Mouse (Mus musculus): ENCODE results near the gene B3gat2.

B3gat2 gene

DNA sequence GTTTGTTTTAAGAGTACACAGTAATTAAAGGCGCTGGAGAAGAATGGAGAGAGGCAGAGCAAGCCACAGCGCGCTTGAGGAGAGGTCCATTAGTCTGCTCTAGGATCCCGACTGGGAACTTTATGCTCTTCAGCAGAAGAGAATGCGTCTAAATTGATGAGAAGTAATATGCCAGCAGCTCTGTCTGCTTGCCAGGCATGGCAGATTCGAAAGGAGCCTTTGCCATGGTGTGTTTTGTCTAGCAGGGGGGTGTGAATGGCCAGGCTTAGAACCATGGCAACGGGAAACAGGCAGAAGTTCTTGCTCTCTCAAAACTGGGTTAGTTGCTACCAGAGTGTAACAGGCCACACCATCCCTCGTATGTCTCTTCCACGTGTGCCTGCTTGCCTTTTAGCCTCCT, 73.3 kb downstream of the B3gat2 start:
- no peak for DNase-seq (ENCODE audit: low spot score)

DNA sequence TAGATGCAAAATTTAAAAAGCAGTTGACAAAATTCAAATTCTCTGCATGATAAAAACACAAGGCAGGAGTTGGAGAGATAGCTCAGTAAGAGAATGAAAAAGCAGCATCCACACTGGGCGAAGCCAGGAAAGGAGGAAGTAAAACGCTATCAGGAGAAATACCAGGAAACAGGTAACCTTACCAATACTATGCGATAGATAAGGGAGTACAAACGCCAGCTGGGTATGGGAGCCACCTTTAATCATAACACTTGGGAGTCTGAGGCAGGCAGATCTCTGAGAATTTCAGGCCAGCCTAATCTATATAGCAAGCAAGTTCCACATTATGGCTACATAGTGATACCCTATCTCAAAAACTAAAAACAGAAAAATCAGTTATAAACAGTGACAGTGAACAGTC, 75.1 kb downstream of the B3gat2 start:
- DNase-seq (ENCODE audit: low spot score), result no peak

DNA sequence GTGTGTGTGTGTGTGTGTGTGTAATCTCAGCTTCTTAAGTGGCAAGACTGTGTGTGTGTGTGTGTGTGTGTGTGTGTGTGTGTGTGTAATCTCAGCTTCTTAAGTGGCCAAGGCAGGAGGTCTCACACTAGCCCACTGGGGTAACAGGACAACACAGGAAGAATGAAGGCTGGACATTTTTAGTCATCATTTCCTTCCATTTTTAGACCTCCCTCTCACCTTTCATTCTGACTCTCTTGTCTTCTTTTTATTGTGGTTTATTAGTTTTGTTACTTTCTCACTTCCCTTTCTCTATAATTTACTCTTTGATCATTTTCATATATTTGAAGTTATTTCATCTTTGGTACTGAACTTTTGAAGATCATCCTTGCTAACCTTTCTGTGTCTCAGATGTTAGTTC, 79.4 kb downstream of the B3gat2 start:
- DNase-seq (ENCODE audit: low spot score), result no peak

DNA sequence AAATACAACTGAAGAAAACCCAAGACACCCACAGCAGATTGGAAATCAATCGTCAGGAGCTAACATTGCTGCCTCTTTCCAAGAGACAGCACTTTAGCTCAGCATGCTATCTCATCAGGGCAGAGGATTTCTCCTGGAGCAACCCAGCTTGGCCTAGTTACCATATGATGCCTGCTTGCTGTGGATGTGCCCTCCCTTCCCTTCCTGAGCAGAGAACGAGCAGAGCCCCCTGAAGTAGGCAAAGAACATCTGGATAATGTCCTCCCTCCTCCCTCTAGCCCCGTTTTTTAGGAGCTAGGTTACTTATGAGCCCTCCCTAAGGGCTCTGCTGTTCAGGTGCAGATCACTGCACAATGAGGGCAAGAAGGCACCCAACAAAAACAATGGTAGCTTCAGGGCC, 81.1 kb downstream of the B3gat2 start:
- DNase-seq (ENCODE audit: low spot score), result no peak

DNA sequence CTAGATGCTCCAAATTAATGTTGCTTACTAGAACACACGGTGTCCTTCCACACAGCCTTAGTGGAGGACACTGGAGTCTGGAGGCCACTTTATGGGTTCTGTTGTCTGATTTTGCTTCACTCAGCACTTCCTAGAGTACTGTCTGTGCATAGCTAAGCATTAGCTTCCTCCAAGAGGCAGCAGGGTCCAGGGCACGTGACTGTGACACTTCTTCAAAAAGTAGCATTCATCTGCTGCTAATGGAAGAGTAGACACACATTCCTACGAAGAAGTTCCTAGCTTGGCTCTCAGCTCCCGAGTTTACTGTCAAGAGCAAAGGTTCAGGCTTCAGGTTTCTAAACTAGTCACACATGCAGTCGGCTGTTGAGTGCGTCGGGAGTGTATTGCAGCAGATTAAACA, 82.2 kb downstream of the B3gat2 start:
- DNase-seq (ENCODE audit: low spot score), result no peak

DNA sequence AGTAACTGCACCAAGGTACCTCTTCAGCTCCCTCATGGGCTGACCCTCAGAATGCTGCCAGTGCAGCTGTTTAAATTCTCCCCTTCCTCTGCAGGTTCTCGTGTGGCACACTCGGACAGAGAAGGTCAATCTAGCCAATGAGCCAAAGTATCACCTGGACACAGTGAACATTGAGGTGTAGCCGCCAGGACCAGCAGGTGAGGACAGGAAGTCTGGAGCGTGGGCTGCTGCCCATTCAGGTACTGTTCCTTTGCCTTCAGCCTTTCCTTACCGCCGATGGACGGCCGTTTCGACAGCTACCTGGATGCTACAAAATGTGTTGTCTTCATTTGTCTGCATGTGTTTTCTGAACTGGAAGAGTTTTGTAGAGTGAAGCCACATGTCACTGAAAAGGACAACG, 83.5 kb downstream of the B3gat2 start:
- DNase-seq (ENCODE audit: low spot score), result no peak

DNA sequence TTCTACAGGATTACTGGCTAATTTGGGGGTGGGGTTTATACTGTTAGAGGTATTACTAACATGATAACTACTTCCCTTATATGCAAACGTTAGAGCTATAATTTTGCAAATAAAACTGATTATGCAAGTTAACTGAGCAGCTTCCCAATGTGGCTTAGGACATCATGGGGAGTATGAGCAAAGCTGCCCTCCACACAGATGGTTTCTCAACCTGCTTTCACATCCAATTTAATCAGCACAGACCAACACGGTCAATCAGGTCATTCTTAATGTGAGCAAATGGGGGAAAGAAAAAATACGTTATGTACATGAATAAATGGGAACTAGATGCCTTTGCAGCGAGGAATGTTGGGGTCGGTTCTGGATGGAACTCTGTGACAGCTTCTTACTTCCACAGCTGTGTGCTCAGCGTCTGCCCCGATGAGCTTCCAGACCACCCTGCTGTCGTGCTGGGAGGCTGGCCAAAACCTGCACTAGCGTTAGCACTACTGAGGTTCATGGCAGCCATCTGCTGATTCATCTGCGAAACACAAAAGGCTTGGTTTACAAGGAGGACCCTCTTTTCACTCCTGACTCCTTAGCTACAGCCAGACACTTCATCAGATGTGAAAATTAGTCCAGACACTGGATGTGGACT, 84.6 kb downstream of the B3gat2 start:
- no peak for DNase-seq (ENCODE audit: low spot score)

DNA sequence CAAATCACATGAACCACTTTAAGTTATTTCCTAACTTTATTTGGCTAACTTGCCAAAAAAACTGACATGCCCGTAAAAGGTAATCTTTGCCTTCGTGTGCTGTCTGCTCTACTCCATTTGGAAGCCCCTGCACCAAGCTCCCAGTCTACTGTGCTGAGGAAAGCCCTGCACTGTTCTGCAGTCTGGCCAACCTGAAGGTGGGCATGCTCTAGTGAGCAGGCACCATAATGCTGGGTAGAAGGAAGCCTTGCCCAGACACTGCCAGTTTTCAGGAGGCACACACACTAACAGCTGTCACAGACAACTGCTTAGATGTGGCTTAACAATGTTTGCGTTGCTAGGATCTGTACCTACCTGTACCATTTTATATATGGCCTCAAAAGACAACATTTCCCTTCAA, 94.1 kb downstream of the B3gat2 start:
- no peak for DNase-seq (ENCODE audit: low spot score)

DNA sequence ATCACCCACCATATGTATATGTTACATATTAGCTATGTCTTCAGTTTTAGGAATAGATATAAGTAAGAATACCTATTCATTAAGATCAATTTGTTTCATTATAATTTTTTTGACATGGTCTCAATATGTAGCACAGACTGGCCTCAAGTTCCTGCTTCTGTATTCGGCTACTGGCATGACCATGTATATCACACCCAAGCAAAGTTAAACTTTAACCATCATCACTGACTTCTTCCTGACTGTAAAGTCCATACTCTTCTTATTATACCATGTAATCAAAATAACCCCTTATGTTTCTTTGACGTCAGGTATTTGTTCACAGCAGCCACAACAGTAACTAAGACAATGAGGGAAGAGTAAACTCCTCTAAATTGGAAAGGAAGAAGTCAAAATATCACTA, 99.4 kb downstream of the B3gat2 start:
- no peak for DNase-seq (ENCODE audit: low spot score)

DNA sequence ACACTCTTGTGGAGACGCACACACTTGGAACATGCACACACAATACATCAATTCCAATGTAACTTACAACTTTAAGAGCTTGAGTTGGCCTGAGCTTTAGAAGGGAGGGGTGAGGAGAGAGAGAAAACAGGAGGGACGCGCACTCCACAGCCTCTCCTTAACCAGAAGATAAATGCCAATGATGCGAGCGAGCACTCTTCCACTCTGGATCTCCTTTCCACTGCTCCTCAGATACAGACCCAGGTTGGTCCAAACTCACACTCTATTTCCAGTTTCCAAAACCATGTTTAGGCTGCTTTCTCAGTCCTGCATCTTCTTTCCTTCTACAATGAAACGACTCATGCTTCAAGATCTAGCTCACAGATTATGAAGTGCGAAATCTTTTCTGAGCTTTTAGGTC, 104.0 kb downstream of the B3gat2 start:
- DNase-seq (ENCODE audit: low spot score), result no peak

DNA sequence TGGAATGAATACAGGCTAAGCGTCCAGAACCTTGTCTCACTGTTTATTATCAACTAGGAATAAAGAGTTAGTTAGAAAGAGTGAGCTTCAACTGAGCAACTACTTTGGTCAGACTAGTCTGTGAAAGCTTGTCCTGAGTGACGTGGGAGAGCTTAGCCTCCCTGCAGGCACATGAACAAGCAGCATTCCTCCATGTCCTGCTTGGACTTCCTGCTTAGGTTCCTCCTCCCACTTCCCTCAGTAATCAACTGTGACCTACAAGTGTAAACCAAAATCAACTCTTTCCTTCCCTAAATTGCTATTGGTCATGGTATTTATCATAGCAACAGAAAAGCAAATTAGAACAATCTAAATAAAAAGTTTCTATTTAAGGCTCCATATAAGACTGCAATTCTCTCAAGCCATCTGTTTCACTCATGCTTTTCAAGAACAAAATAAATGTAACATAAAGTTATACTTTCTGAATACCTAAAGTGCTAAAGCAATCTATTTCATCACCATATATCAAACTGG, 105.9 kb downstream of the B3gat2 start:
- no peak for DNase-seq (ENCODE audit: low spot score)

DNA sequence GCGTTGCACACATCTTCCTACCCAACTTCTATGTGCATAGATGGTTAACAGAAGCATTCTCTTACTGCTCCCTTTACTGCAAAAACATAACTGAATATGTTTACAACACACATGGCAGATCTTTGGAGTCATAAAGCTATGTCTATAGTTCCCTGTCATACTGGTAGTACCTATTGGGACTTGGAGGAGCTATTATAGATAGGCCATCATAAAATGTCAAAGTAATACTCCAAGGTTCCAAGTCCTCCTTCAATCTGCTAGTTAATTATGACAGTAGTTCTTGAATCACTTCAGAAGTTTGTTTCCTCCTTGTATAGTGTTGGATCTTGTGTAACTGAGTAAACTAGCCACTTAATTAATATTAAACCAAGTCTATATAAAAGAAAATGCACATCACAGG, 110.6 kb downstream of the B3gat2 start:
- no peak for DNase-seq (ENCODE audit: low spot score)

DNA sequence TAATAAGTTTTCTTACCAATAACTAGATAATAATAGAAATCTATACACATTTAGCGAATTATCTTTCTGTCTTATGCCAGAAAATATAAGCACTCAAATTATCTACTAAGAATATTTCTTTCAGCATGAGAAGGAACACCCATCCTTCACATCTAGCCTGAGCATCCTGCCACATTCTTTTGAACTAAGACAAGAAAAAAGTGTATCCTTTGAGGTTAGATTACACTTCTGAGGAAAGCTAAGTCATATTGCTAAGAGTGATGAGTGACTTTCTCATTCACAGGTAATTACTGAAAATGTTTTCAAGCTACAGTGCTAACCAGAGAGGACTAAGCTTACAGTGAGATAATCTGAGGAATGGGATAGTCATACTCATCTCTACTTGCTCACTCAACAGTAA, 121.1 kb downstream of the B3gat2 start:
- DNase-seq (ENCODE audit: low spot score), result no peak

DNA sequence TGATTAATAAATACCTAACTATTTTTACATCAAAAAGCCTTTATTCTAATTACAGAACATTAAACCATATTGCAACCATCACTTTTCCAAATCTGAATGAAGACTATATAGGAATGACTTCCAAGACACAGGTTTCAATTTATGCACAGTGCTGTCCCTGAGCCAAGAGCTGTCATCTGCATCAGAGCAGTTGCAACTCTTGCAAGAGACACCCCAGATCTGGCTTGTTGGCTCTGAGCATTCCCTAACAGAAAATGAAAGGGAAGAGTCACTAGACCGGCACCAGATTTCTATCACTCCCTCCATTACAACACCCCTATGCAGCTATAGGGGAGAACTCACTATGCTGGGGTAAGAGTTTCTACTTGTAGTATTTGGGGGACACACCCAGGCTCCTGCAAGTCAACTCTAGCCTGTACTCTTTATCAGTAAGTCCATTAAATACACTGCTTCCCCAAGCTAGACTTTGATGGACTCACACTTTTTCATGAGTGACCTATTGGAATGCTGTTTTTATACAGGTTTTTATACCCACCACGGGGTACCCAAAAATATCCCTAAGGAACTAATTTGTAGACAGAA, 122.6 kb downstream of the B3gat2 start:
- no peak for DNase-seq (ENCODE audit: low spot score)

DNA sequence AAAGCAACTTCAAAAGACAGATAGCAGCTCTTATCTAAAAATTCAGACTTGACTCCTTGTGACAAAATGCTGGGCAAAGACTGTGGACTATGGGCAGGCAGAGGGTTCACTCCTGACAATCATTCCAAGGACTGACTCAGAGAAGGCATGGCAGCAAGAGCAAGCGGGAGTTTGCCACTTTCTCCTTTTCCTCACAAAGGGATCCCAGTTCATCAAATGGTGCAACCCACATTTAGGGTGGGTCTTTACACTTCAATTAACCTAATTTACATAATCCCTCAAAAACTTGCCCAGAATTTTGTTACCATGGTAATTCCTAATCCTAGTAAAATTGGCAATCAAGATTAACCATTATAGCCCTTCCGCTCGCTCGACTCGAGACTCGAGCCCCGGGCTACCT, 123.4 kb downstream of the B3gat2 start:
- no peak for DNase-seq (ENCODE audit: low spot score)

DNA sequence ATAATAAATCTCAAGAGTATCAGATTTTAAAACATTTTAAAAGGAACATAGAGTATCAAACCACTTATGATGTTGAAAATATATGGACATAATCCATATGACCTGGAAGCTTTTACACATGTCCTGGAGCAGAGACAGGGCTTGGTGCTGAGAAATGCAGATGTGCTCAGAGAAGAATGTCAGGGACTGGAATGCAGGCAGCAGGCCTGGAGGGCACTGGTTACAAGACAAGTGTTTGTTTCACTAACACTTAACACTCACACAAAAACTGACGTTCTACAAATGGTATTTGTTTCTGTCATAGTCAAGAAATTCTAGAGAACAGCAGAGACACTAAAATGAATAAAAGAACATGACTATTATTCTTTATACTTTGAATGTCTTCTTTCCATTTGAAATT, 130.5 kb downstream of the B3gat2 start:
- no peak for DNase-seq (ENCODE audit: low spot score)

All from spleen, adult 12 weeks (tissue).